Mouse (Mus musculus): ENCODE measurements around the gene Hoxa11.

DNA sequence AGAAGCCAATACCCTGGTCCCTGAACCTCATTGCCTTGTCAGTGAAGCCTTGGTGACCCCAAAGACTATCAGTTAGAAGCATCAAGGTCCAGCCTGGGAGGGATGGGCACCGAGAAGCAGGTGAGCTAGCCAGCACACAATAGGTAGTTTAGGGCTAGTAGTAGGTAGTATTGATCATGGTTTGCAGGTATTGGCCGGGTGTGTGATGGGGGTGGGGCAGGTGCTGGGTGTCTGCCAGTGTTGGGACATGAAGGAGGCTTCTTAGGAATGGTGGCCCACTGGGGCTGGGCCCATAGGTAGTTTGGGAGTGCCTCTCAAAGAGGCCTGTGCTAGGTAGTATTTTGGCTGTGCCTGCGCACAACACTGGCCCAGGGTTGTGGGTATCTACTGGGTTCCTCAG lies 30.5 kb downstream of the Hoxa11 start:
- TF ChIP-seq POLR2A (IDR thresholded peaks at IDR 0.05; ENCODE audit: low read depth, low read length), result no peak
- no peak for TF ChIP-seq CTCF (IDR thresholded peaks at IDR 0.05; ENCODE audit: extremely low read depth, insufficient read length, insufficient replicate concordance, low read depth, low read length)
